Comparison of ENCODE assay signal across 8 mouse cellular contexts in genomic region chr10:128302357-128302756, GRCm38 (mm10). TPM values are rescaled to one million over a fixed set of nuclear protein-coding genes. Genes with fewer than 3 reads are reported as not detected.
A peak's percentile ranks its signal among the peaks of the same experiment; 100 is the strongest.
DNase-seq lines count a peak whose midpoint lies in the region; ATAC-seq lines count a peak whose summit lies in the region.

No protein-coding gene starts in this region.

- WGBS in heart, embryonic 15.5 days = 31% methylated on average over 3 of the region's 3 CpGs
- WGBS in hindbrain, embryonic 12.5 days = 36% methylated on average over 3 of the region's 3 CpGs
- 33% methylated on average over 3 of the region's 3 CpGs for WGBS in midbrain, embryonic 15.5 days

- peak overlapping the region; percentile 68 for H3K9ac ChIP-seq in heart, embryonic 15.5 days
- peak overlapping the region; percentile 86 for H3K9ac ChIP-seq in hindbrain, embryonic 12.5 days
- H3K9ac ChIP-seq in midbrain, embryonic 15.5 days = peak overlapping the region; percentile 67

- H3K4me3 ChIP-seq in heart, embryonic 15.5 days = peak overlapping the region; percentile 68
- peak overlapping the region; percentile 56 for H3K4me3 ChIP-seq in hindbrain, embryonic 12.5 days
- H3K4me3 ChIP-seq in midbrain, embryonic 15.5 days = peak overlapping the region; percentile 56

- H3K9me3 ChIP-seq in heart, embryonic 15.5 days (replicated peaks) = no peaks in the 10 kb centered on the region
- no peaks in the 10 kb centered on the region for H3K9me3 ChIP-seq in hindbrain, embryonic 12.5 days (replicated peaks)
- H3K9me3 ChIP-seq in midbrain, embryonic 15.5 days = no peaks in the 10 kb centered on the region

- no peak for ATAC-seq in heart, embryonic 15.5 days (replicated peaks; ENCODE audit: insufficient number of reproducible peaks, insufficient read depth, low FRiP score, low read depth)
- ATAC-seq in hindbrain, embryonic 12.5 days (ENCODE audit: low FRiP score) = no peak
- ATAC-seq in midbrain, embryonic 15.5 days (replicated peaks) = no peak
- ATAC-seq in activated CD4-positive, CD25-positive, alpha-beta regulatory T cell, adult 4 months = no peak

- peak overlapping the region; percentile 79 for H3K4me2 ChIP-seq in heart, embryonic 15.5 days
- peak overlapping the region; percentile 66 for H3K4me2 ChIP-seq in hindbrain, embryonic 12.5 days (replicated peaks)
- peak overlapping the region; percentile 81 for H3K4me2 ChIP-seq in midbrain, embryonic 15.5 days

- H3K27ac ChIP-seq in heart, embryonic 15.5 days = peak overlapping the region; percentile 97
- H3K27ac ChIP-seq in hindbrain, embryonic 12.5 days = peak overlapping the region; percentile 97
- H3K27ac ChIP-seq in midbrain, embryonic 15.5 days = peak overlapping the region; percentile 97

- H3K36me3 ChIP-seq in heart, embryonic 15.5 days = no peaks in the 10 kb centered on the region
- no peaks in the 10 kb centered on the region for H3K36me3 ChIP-seq in hindbrain, embryonic 12.5 days
- no peaks in the 10 kb centered on the region for H3K36me3 ChIP-seq in midbrain, embryonic 15.5 days (replicated peaks)

- no peaks in the 10 kb centered on the region for H3K27me3 ChIP-seq in heart, embryonic 15.5 days
- H3K27me3 ChIP-seq in hindbrain, embryonic 12.5 days = peaks cover 3% of the 10 kb centered on the region; the same call in 1 of the 2 replicates
- H3K27me3 ChIP-seq in midbrain, embryonic 15.5 days (replicated peaks) = no peaks in the 10 kb centered on the region

- no peak for DNase-seq in heart, adult 9 months (ENCODE audit: low spot score in 2 of 2)
- peak; percentile 26 for DNase-seq in MEL-GATA-1-ER (ENCODE audit: extremely low read depth, low read depth)
- DNase-seq in urinary bladder, adult 2 months (ENCODE audit: low spot score) = no peak
- DNase-seq in urinary bladder, postnatal 10 days (ENCODE audit: low spot score) = no peak

- peaks cover 23% of the 10 kb centered on the region for H3K4me1 ChIP-seq in heart, embryonic 15.5 days (replicated peaks)
- peaks cover 16% of the 10 kb centered on the region for H3K4me1 ChIP-seq in hindbrain, embryonic 12.5 days
- H3K4me1 ChIP-seq in midbrain, embryonic 15.5 days = peaks cover 20% of the 10 kb centered on the region

RNA-seq across cellular contexts. Expression of gene Pan2, which starts 0.8 kb away (rescaled TPM):
- polyA plus RNA-seq in heart, embryonic 15.5 days (2015; fragmentation: Nextera tagmentation; extraction: Ambion mirVana) = 22.3 and 27.8 TPM in 2 replicates
- 33.5 and 34.1 TPM in 2 replicates for polyA plus RNA-seq in hindbrain, embryonic 12.5 days (2016; fragmentation: Nextera tagmentation; extraction: Ambion mirVana)
- 21.9 and 24.0 TPM in 2 replicates for polyA plus RNA-seq in midbrain, embryonic 15.5 days (2015; fragmentation: Nextera tagmentation; extraction: Ambion mirVana)
- 27.9 and 31.7 TPM in 2 replicates for polyA plus RNA-seq in urinary bladder, adult 2 months (2012; rRNA removed)
- polyA plus RNA-seq in activated CD4-positive, CD25-positive, alpha-beta regulatory T cell, adult 4 months (2017; shearing (Covaris generic)) = 10 to 100 TPM; 18.9 to 21.1 TPM

RNA-seq across cellular contexts. Expression of gene Il23a, which starts 3.8 kb away (rescaled TPM):
- polyA plus RNA-seq in heart, embryonic 15.5 days (2015; fragmentation: Nextera tagmentation; extraction: Ambion mirVana) = 4.0 and 4.8 TPM in 2 replicates
- polyA plus RNA-seq in hindbrain, embryonic 12.5 days (2016; fragmentation: Nextera tagmentation; extraction: Ambion mirVana) = 0.22 TPM in 1 of 2 replicates, not detected in the other
- not detected in 2 replicates for polyA plus RNA-seq in midbrain, embryonic 15.5 days (2015; fragmentation: Nextera tagmentation; extraction: Ambion mirVana)
- polyA plus RNA-seq in urinary bladder, adult 2 months (2012; rRNA removed) = 0.12 TPM in 1 of 2 replicates, not detected in the other
- polyA plus RNA-seq in activated CD4-positive, CD25-positive, alpha-beta regulatory T cell, adult 4 months (2017; shearing (Covaris generic)) = not detected

RNA-seq across cellular contexts. Expression of gene Cnpy2, which starts 19.9 kb away (rescaled TPM):
- 186 and 213 TPM in 2 replicates for polyA plus RNA-seq in heart, embryonic 15.5 days (2015; fragmentation: Nextera tagmentation; extraction: Ambion mirVana)
- polyA plus RNA-seq in hindbrain, embryonic 12.5 days (2016; fragmentation: Nextera tagmentation; extraction: Ambion mirVana) = 242 and 244 TPM in 2 replicates
- polyA plus RNA-seq in midbrain, embryonic 15.5 days (2015; fragmentation: Nextera tagmentation; extraction: Ambion mirVana) = 194 and 204 TPM in 2 replicates
- polyA plus RNA-seq in urinary bladder, adult 2 months (2012; rRNA removed) = 118 and 124 TPM in 2 replicates
- polyA plus RNA-seq in activated CD4-positive, CD25-positive, alpha-beta regulatory T cell, adult 4 months (2017; shearing (Covaris generic)) = 100 to 1,000 TPM in 1 of 2 experiments, 10 to 100 TPM in 1; 96.7 to 115 TPM

RNA-seq across cellular contexts. Expression of gene Stat2, which starts 32.0 kb away (rescaled TPM):
- polyA plus RNA-seq in heart, embryonic 15.5 days (2015; fragmentation: Nextera tagmentation; extraction: Ambion mirVana) = 9.6 and 12.3 TPM in 2 replicates
- 23.1 and 26.5 TPM in 2 replicates for polyA plus RNA-seq in hindbrain, embryonic 12.5 days (2016; fragmentation: Nextera tagmentation; extraction: Ambion mirVana)
- polyA plus RNA-seq in midbrain, embryonic 15.5 days (2015; fragmentation: Nextera tagmentation; extraction: Ambion mirVana) = 21.4 and 23.5 TPM in 2 replicates
- 33.0 and 39.1 TPM in 2 replicates for polyA plus RNA-seq in urinary bladder, adult 2 months (2012; rRNA removed)
- 10 to 100 TPM; 45.6 to 66.1 TPM for polyA plus RNA-seq in activated CD4-positive, CD25-positive, alpha-beta regulatory T cell, adult 4 months (2017; shearing (Covaris generic))

RNA-seq across cellular contexts. Expression of gene Apof, which starts 33.9 kb away (rescaled TPM):
- polyA plus RNA-seq in heart, embryonic 15.5 days (2015; fragmentation: Nextera tagmentation; extraction: Ambion mirVana) = 0.13 and 1.2 TPM in 2 replicates
- not detected in 2 replicates for polyA plus RNA-seq in hindbrain, embryonic 12.5 days (2016; fragmentation: Nextera tagmentation; extraction: Ambion mirVana)
- polyA plus RNA-seq in midbrain, embryonic 15.5 days (2015; fragmentation: Nextera tagmentation; extraction: Ambion mirVana) = 0.18 TPM in 1 of 2 replicates, not detected in the other
- polyA plus RNA-seq in urinary bladder, adult 2 months (2012; rRNA removed) = 0.25 TPM in 2 replicates
- not detected for polyA plus RNA-seq in activated CD4-positive, CD25-positive, alpha-beta regulatory T cell, adult 4 months (2017; shearing (Covaris generic))
